Mouse (Mus musculus) thymus, adult 2 months (tissue): ENCODE measurements around the gene Usmg5. TPM values are rescaled to one million over a fixed set of nuclear protein-coding genes. Genes with fewer than 3 reads are reported as not detected.

Source experiments
- DNase-seq: peaks from one replicate; pipeline ENCODE4 v3.0.0; 2021
- H3K27ac ChIP-seq: fragments of 200-500 bp; 2 replicates; pipeline ENCODE4 v1.5.1; 2012; ENCODE audit warnings: low read length, control low read depth; ENCODE audit not compliant: control insufficient read depth, insufficient read depth
- H3K27me3 ChIP-seq: fragments of 200-500 bp; 2 replicates; pipeline ENCODE4 v1.6.1; 2012; ENCODE audit warnings: mild to moderate bottlenecking, low read length, moderate library complexity, mixed read lengths; ENCODE audit not compliant: control insufficient read depth, insufficient read depth
- H3K36me3 ChIP-seq: fragments of 200-500 bp; 2 replicates; pipeline ENCODE4 v1.6.1; 2012; ENCODE audit warnings: mild to moderate bottlenecking, low read length, moderate library complexity; ENCODE audit not compliant: control insufficient read depth, insufficient read depth
- H3K4me1 ChIP-seq: fragments of 200-500 bp; replicated peaks from 2 replicates; pipeline ENCODE4 v1.6.1; 2012; ENCODE audit warnings: low read length; ENCODE audit not compliant: control insufficient read depth, insufficient read depth
- H3K4me3 ChIP-seq: fragments of 200-500 bp; 2 replicates; pipeline ENCODE4 v1.5.1; 2012; ENCODE audit warnings: mild to moderate bottlenecking, low read length, control low read depth, moderate library complexity; ENCODE audit not compliant: control insufficient read depth, insufficient read depth
- CTCF ChIP-seq: fragments of 200-500 bp; IDR thresholded peaks from 2 replicates; pipeline ENCODE4 v1.5.1; 2012; ENCODE audit warnings: mild to moderate bottlenecking, control low read depth, low read length, moderate library complexity, borderline replicate concordance; ENCODE audit not compliant: control insufficient read depth, poor library complexity, insufficient read depth; ENCODE audit errors: extremely low read depth
- POLR2A ChIP-seq: fragments of 200-500 bp; IDR thresholded peaks from 2 replicates; pipeline ENCODE4 v1.6.1; 2012; ENCODE audit warnings: mild to moderate bottlenecking, low read length, control low read depth, moderate library complexity; ENCODE audit not compliant: control insufficient read depth, poor library complexity, insufficient read depth; ENCODE audit errors: extremely low read depth
- WGBS: fragments of 180-500 bp; shearing (Covaris S2); methylation state at CpG from one replicate; pipeline ENCODE4 v1.1.7; 2018; 5-methylcytosine and 5-hydroxymethylcytosine counted together
- polyA plus RNA-seq: library from polyadenylated mRNA; depleted of rRNA; stranded (reverse); fragments of >200 nt; gene quantifications from 2 replicates; pipeline ENCODE4 v1.2.3, GENCODE M21; 2012; rRNA removed

Usmg5 gene
- polyA plus RNA-seq, 1 experiment = 114 TPM

DNA sequence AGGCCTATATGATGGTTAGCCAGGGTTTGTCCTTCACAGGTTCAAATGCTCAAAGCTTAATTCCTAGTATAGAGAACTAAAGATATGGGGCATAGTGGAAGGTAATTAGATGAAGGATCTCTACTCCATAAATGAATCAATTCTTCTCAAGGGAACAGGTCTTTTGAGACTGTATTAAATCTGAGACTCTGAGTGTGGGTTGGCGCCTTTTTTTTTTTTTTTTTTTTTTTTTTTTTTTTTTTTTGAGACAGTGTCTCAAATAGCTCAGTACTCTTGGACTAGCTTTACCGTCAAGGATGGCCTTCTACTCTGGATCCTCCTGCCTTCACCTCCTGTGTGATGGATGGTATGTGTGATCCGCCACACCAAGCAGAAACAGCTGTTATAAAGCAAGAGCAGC is 53.9 kb downstream of the Usmg5 start:
- Histone ChIP-seq H3K4me3 (no peak overlapping the region), H3K4me1 (no peaks in the 10 kb centered on the region), H3K36me3 (peaks cover 34% of the 10 kb centered on the region), H3K27me3 (no peaks in the 10 kb centered on the region), H3K27ac (no peak overlapping the region)
- no peak for TF ChIP-seq POLR2A
- no peak for TF ChIP-seq CTCF
- 94% methylated on average over 3 of the region's 3 CpGs for WGBS
- DNase-seq = no peak

DNA sequence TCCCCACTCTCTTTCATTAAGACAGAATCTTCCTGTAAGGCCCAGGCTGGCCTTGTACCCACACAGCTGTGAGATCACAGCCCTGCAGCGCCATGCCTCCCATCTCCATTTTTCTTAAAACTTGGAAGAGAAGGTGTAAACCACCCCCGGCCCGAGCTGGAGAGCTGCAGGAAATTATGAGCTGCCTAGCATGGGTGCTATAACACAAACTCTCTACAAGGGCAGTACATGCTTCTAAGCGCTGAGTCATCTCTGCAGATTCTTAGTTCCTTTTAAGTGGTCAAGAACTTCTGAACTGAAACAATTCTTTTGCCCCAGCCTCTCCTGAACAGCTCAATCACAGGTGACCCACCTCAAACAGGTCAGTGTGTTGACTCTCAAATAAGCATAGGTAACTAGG is 55.5 kb downstream of the Usmg5 start:
- WGBS = 54% methylated on average over 4 of the region's 4 CpGs
- TF ChIP-seq CTCF (no peak), POLR2A (no peak)
- Histone ChIP-seq H3K27ac (no peak overlapping the region), H3K4me3 (no peak overlapping the region), H3K27me3 (no peaks in the 10 kb centered on the region), H3K4me1 (no peaks in the 10 kb centered on the region), H3K36me3 (peaks cover 27% of the 10 kb centered on the region)
- no peak for DNase-seq

Other genes with a start within 250 kb of the Usmg5 start
- 0.24 and 0.30 TPM in 2 replicates for gene Ina, start 75.9 kb downstream of the Usmg5 start, polyA plus RNA-seq
- 32.8 and 32.9 TPM in 2 replicates for gene Nt5c2, start 75.5 kb downstream of the Usmg5 start, polyA plus RNA-seq
- 13.9 and 19.2 TPM in 2 replicates for gene Pcgf6, start 39.7 kb downstream of the Usmg5 start, polyA plus RNA-seq
- gene Taf5, start 22.9 kb downstream of the Usmg5 start, polyA plus RNA-seq = 6.7 and 8.4 TPM in 2 replicates
- gene Pdcd11, start 121 bp upstream of the Usmg5 start, polyA plus RNA-seq = 11.5 and 13.2 TPM in 2 replicates
- gene Calhm2, start 47.6 kb upstream of the Usmg5 start, polyA plus RNA-seq = 16.3 and 17.2 TPM in 2 replicates
- 0.13 TPM in 1 of 2 replicates, not detected in the other for gene Calhm1, start 53.6 kb upstream of the Usmg5 start, polyA plus RNA-seq
- gene Calhm3, start 67.1 kb upstream of the Usmg5 start, polyA plus RNA-seq = 0.45 and 1.1 TPM in 2 replicates
- 1.6 and 2.0 TPM in 2 replicates for gene Neurl1a, start 88.2 kb upstream of the Usmg5 start, polyA plus RNA-seq